Mouse (Mus musculus): ENCODE measurements at regions not wholly inside any gene's neighbourhood (a gene's known extent, or its start where the extent isn't known, plus 50 kb on each side); places are given as distances from the start of the nearest gene placed in this dataset.

- DNase-seq, result no peak
Observed at GRCm38 (mm10) chr8:6577868-6578634, 1472.9 kb upstream of the Slc10a2 start.

GRCm38 (mm10) chr8:6575241-6575640 is 1470.1 kb upstream of the Slc10a2 start:
- no peak for DNase-seq

GRCm38 (mm10) chr8:6573492-6573891 is 1468.3 kb upstream of the Slc10a2 start:
- no peak for DNase-seq

GRCm38 (mm10) chr8:6572066-6572665 is 1467.0 kb upstream of the Slc10a2 start:
- DNase-seq, result peak; percentile 81

GRCm38 (mm10) chr8:6550965-6551364 is 1445.8 kb upstream of the Slc10a2 start:
- DNase-seq, result no peak

GRCm38 (mm10) chr8:6527171-6527570 is 1422.0 kb upstream of the Slc10a2 start:
- no peak for DNase-seq

GRCm38 (mm10) chr8:6515882-6516682 is 1410.9 kb upstream of the Slc10a2 start:
- no peak for DNase-seq

GRCm38 (mm10) chr8:6492453-6492852 is 1387.3 kb upstream of the Slc10a2 start:
- no peak for DNase-seq

- no peak for DNase-seq
Observed at GRCm38 (mm10) chr8:6481966-6482365, 1376.8 kb upstream of the Slc10a2 start.

GRCm38 (mm10) chr8:6471089-6471488 is 1365.9 kb upstream of the Slc10a2 start:
- DNase-seq, result no peak

GRCm38 (mm10) chr8:6456553-6457180 is 1351.5 kb upstream of the Slc10a2 start:
- no peak for DNase-seq

- DNase-seq, result no peak
Observed at GRCm38 (mm10) chr8:6448301-6448700, 1343.2 kb upstream of the Slc10a2 start.

GRCm38 (mm10) chr8:6439069-6439468 is 1333.9 kb upstream of the Slc10a2 start:
- no peak for DNase-seq

Data from thymus, postnatal 4 days (tissue).